Mouse (Mus musculus): ENCODE measurements around the gene Lrig1.

GRCm38 (mm10) chr6:94615936-94616335 is 84.0 kb downstream of the Lrig1 start:
- TF ChIP-seq CTCF (IDR thresholded peaks at IDR 0.05; ENCODE audit: control insufficient read depth, insufficient read depth, low read length) (no peak), POLR2A (IDR thresholded peaks at IDR 0.05; ENCODE audit: borderline replicate concordance, control insufficient read depth, low read depth, low read length) (no peak)

All from bone marrow, adult 2 months (tissue).